ENCODE assay signal across 32 mouse cellular contexts in the genomic region with DNA sequence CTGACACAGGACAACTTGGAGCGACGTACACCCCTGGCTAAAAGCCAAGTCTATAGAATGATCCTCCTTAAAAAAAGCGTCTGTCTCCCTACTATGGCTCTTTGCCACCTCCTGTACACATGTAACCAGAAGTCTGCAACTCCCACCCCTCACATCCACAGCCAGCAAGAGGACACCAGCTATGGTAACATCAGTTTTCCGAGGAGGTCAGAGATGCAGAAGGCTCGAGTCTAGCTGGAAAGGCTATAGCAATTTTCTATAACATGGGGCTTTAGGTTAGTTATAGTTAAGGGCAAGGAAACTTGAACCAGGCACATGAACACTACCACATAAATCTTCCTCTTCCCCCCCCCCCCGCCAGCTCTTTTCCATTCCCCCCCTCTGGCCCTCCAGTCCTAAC.
"Had no signal": no experiment of that assay in that cellular context is flagged by ENCODE, and none has a peak within 500 bp of the region (broad histone marks: within the 10 kb centered on the region; RNA-seq: fewer than 3 reads in every experiment).

No protein-coding gene starts in this region.

- H3K9me3 ChIP-seq: limb, embryonic 13.5 days; limb, embryonic 15.5 days; liver, embryonic 12.5 days; liver, embryonic 13.5 days; liver, embryonic 15.5 days; lung, embryonic 15.5 days; midbrain, embryonic 10.5 days; midbrain, embryonic 12.5 days; midbrain, embryonic 13.5 days; midbrain, embryonic 15.5 days; neural tube, embryonic 12.5 days; neural tube, embryonic 13.5 days had no signal

- ATAC-seq: liver, embryonic 12.5 days; liver, postnatal 0 days; lung, postnatal 0 days; midbrain, embryonic 13.5 days; midbrain, embryonic 15.5 days; midbrain, embryonic 16.5 days had no signal

- H3K27me3 ChIP-seq: liver, embryonic 13.5 days; liver, embryonic 15.5 days; midbrain, embryonic 15.5 days; neural tube, embryonic 12.5 days had no signal

- H3K4me1 ChIP-seq: limb, embryonic 15.5 days; liver, embryonic 12.5 days; liver, embryonic 13.5 days; liver, embryonic 15.5 days; lung, embryonic 15.5 days; megakaryocyte, embryonic 14.5 days; midbrain, embryonic 10.5 days; midbrain, embryonic 12.5 days; midbrain, embryonic 13.5 days; midbrain, embryonic 15.5 days; neural tube, embryonic 12.5 days; neural tube, embryonic 13.5 days had no signal

- H3K27ac ChIP-seq: limb, embryonic 12.5 days; limb, embryonic 13.5 days; limb, embryonic 15.5 days; liver, embryonic 12.5 days; liver, embryonic 13.5 days; liver, embryonic 14.5 days; liver, embryonic 15.5 days; lung, embryonic 15.5 days; macrophage; midbrain, embryonic 10.5 days; midbrain, embryonic 12.5 days; midbrain, embryonic 13.5 days; midbrain, embryonic 15.5 days; neural tube, embryonic 12.5 days; neural tube, embryonic 13.5 days had no signal

- H3K4me2 ChIP-seq: limb, embryonic 12.5 days; limb, embryonic 13.5 days; limb, embryonic 15.5 days; liver, embryonic 11.5 days; liver, embryonic 12.5 days; liver, embryonic 13.5 days; liver, embryonic 15.5 days; lung, embryonic 14.5 days; lung, embryonic 15.5 days; midbrain, embryonic 11.5 days; midbrain, embryonic 12.5 days; midbrain, embryonic 13.5 days; midbrain, embryonic 15.5 days; neural tube, embryonic 12.5 days; neural tube, embryonic 13.5 days had no signal

- DNase-seq: left cerebral cortex, postnatal 4 days; liver; liver, embryonic 13.5 days; liver, postnatal 0 days; lung, adult 18-20 months; lung, adult 2 months; lung, embryonic 14.5 days; lung, postnatal 10 days; lung, postnatal 14 days; lung, postnatal 36 days; lung, postnatal 4 days; midbrain, embryonic 14.5 days had no signal

- H3K4me3 ChIP-seq: limb, embryonic 12.5 days; limb, embryonic 13.5 days; limb, embryonic 15.5 days; liver, embryonic 12.5 days; liver, embryonic 13.5 days; liver, embryonic 15.5 days; lung, embryonic 15.5 days; megakaryocyte, embryonic 14.5 days; midbrain, embryonic 10.5 days; midbrain, embryonic 12.5 days; midbrain, embryonic 13.5 days; midbrain, embryonic 15.5 days; myocyte; neural tube, embryonic 12.5 days; neural tube, embryonic 13.5 days had no signal

- H3K9ac ChIP-seq: limb, embryonic 12.5 days; limb, embryonic 13.5 days; limb, embryonic 15.5 days; liver, embryonic 12.5 days; liver, embryonic 13.5 days; liver, embryonic 14.5 days; liver, embryonic 15.5 days; liver, postnatal 0 days; lung, embryonic 14.5 days; lung, embryonic 15.5 days; midbrain, embryonic 12.5 days; midbrain, embryonic 13.5 days; midbrain, embryonic 15.5 days; neural tube, embryonic 12.5 days; neural tube, embryonic 13.5 days had no signal

- H3K36me3 ChIP-seq: limb, embryonic 12.5 days; limb, embryonic 13.5 days; limb, embryonic 15.5 days; liver, embryonic 12.5 days; liver, embryonic 13.5 days; liver, embryonic 15.5 days; lung, embryonic 15.5 days; midbrain, embryonic 10.5 days; midbrain, embryonic 12.5 days; midbrain, embryonic 13.5 days; midbrain, embryonic 15.5 days; neural tube, embryonic 12.5 days; neural tube, embryonic 13.5 days had no signal
